Mouse (Mus musculus): ENCODE results near the gene Cd34. TPM values are rescaled to one million over a fixed set of nuclear protein-coding genes. Genes with fewer than 3 reads are reported as not detected.

The Cd34 gene
- polyA plus RNA-seq, 1 experiment from 2014 or later = 70.6 TPM

DNA sequence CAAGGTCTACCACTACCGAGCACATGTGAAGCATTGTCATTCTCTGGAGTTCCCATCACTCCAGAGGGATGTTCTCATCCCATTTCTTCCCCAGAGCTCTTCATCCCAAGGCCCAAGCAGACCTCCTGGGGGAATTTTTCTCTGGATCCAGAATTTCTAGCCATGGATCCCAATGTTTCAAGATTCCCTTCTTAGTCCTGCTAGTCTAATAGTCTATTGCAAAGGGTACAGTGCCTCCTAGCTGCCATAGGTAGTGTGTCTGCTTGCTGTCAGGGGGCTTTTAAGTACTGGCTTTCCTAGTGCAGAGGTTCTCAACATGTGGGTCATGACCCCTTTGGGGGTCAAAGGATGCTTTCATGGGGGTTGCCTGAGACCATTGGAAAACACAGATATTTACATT lies 14.3 kb downstream of the Cd34 start:
- H3K27ac ChIP-seq (ENCODE audit: low read length) = no peak overlapping the region
- H3K4me3 ChIP-seq (ENCODE audit: low read depth, low read length) = no peak overlapping the region
- no peaks in the 10 kb centered on the region for H3K4me1 ChIP-seq (ENCODE audit: control insufficient read depth, insufficient read depth, low read length)
- no peaks in the 10 kb centered on the region for H3K9me3 ChIP-seq (ENCODE audit: control insufficient read depth, low read depth, low read length)
- H3K4me2 ChIP-seq (replicated peaks; ENCODE audit: low read depth, low read length) = no peak overlapping the region
- H3K27me3 ChIP-seq (ENCODE audit: control insufficient read depth, insufficient read depth, low read length) = no peaks in the 10 kb centered on the region
- H3K9ac ChIP-seq (replicated peaks; ENCODE audit: low read depth, low read length) = no peak overlapping the region
- H3K36me3 ChIP-seq (ENCODE audit: control insufficient read depth, insufficient read depth, low read length) = no peaks in the 10 kb centered on the region
- WGBS = 90% methylated on average over 1 of the region's 1 CpGs
- ATAC-seq (ENCODE audit: insufficient number of reproducible peaks, insufficient read depth, low FRiP score, low read depth) = no peak

DNA sequence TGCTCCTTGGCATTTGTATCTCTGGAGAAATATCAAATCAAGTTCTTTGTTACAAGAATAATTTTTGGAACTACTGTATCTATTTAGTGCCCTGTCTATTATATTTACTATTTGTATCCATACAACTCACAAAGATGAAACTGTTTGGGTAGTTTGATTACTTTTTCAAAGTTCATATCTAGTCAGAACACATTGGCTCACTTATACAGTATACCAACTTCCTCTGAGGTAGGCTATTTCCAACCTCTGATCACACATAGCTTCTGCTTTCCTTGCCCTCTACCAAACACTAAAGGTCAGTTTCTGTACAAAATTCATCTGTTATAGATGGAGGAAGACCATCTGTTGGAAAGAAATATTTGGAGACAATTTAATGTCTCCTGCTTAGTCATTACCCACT lies 16.1 kb downstream of the Cd34 start:
- H3K27ac ChIP-seq (ENCODE audit: low read length) = no peak overlapping the region
- H3K36me3 ChIP-seq (ENCODE audit: control insufficient read depth, insufficient read depth, low read length) = no peaks in the 10 kb centered on the region
- no peaks in the 10 kb centered on the region for H3K27me3 ChIP-seq (ENCODE audit: control insufficient read depth, insufficient read depth, low read length)
- no peak for ATAC-seq (ENCODE audit: insufficient number of reproducible peaks, insufficient read depth, low FRiP score, low read depth)
- H3K9ac ChIP-seq (replicated peaks; ENCODE audit: low read depth, low read length) = no peak overlapping the region
- no peak overlapping the region for H3K4me2 ChIP-seq (replicated peaks; ENCODE audit: low read depth, low read length)
- H3K4me1 ChIP-seq (ENCODE audit: control insufficient read depth, insufficient read depth, low read length) = no peaks in the 10 kb centered on the region
- H3K4me3 ChIP-seq (ENCODE audit: low read depth, low read length) = no peak overlapping the region
- no peaks in the 10 kb centered on the region for H3K9me3 ChIP-seq (ENCODE audit: control insufficient read depth, low read depth, low read length)

DNA sequence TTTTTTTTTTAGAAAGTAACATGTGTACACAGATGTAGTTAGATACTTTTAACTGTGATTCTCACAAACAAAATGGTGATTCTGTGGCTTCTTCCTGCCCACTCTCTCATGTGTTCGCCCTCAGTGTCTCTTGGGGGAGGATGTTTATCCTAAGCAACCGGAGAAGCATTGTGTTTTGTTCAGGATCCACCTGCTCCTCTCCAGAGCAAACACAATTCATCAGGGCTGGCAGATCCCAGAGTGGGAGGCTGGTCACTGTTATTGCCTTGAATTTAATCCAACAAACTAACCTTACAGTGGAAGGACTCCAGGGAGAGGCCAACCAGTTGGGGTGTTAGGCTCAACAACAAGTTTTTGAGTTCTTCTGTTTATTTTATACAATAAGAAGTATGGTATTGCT lies 17.1 kb downstream of the Cd34 start:
- no peak for ATAC-seq (ENCODE audit: insufficient number of reproducible peaks, insufficient read depth, low FRiP score, low read depth)
- Histone ChIP-seq H3K27ac (ENCODE audit: low read length) (no peak overlapping the region), H3K4me3 (ENCODE audit: low read depth, low read length) (no peak overlapping the region), H3K9ac (replicated peaks; ENCODE audit: low read depth, low read length) (no peak overlapping the region), H3K4me1 (ENCODE audit: control insufficient read depth, insufficient read depth, low read length) (no peaks in the 10 kb centered on the region), H3K36me3 (ENCODE audit: control insufficient read depth, insufficient read depth, low read length) (no peaks in the 10 kb centered on the region), H3K27me3 (ENCODE audit: control insufficient read depth, insufficient read depth, low read length) (no peaks in the 10 kb centered on the region), H3K4me2 (replicated peaks; ENCODE audit: low read depth, low read length) (no peak overlapping the region), H3K9me3 (ENCODE audit: control insufficient read depth, low read depth, low read length) (no peaks in the 10 kb centered on the region)
- WGBS = 16% methylated on average over 2 of the region's 2 CpGs

DNA sequence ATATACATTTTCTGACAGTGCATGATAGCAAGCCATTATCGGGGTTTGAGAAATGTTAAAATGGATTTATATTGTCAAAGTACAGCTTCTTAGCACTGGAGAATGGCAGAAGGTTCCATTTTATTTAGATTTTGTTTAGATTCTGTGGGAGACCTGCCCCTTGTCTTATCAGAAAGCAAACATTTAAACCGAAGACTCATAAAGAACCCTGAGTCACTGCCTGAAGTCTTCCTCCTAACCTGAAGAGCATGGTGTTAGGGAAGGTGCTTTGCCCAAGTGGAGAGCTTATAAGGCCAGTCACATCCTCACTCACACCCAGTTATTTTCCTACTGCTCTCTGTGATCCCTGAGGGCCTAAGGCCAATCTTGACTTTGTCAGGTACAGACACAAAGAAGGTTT lies 18.4 kb downstream of the Cd34 start:
- WGBS = 58% methylated on average over 2 of the region's 2 CpGs

DNA sequence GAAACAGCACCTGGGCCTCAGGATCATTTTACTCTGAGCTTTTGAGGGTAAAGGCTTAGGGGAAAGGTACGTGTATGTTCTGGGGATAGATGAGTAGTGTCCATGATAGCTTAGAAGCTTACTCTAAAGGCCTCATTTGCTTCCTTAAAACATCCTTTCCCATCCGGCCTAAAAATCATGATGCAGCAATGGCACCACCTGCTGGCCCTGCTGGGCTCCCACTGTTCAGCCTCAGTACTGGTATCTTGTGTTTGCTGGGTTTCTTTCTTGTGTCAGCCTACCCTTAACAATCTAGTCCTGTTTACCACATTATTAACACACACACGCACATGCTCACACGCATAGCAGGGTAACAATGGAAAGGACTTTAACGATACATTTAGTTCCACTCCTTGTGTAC lies 23.6 kb downstream of the Cd34 start:
- no peaks in the 10 kb centered on the region for H3K36me3 ChIP-seq (ENCODE audit: control insufficient read depth, insufficient read depth, low read length)
- H3K9me3 ChIP-seq (ENCODE audit: control insufficient read depth, low read depth, low read length) = no peaks in the 10 kb centered on the region
- H3K4me3 ChIP-seq (ENCODE audit: low read depth, low read length) = no peak overlapping the region
- no peaks in the 10 kb centered on the region for H3K4me1 ChIP-seq (ENCODE audit: control insufficient read depth, insufficient read depth, low read length)
- H3K9ac ChIP-seq (replicated peaks; ENCODE audit: low read depth, low read length) = no peak overlapping the region
- 27% methylated on average over 5 of the region's 5 CpGs for WGBS
- no peaks in the 10 kb centered on the region for H3K27me3 ChIP-seq (ENCODE audit: control insufficient read depth, insufficient read depth, low read length)
- peak; percentile 53; the same call in 1 of the 2 replicates for ATAC-seq (ENCODE audit: insufficient number of reproducible peaks, insufficient read depth, low FRiP score, low read depth)
- no peak overlapping the region for H3K27ac ChIP-seq (ENCODE audit: low read length)
- no peak overlapping the region for H3K4me2 ChIP-seq (replicated peaks; ENCODE audit: low read depth, low read length)

More for the DNA sequence above, 18.4 kb downstream of the Cd34 start:
- H3K4me2 ChIP-seq (replicated peaks; ENCODE audit: low read depth, low read length) = no peak overlapping the region
- H3K27me3 ChIP-seq (ENCODE audit: control insufficient read depth, insufficient read depth, low read length) = no peaks in the 10 kb centered on the region
- H3K4me3 ChIP-seq (ENCODE audit: low read depth, low read length) = no peak overlapping the region
- H3K9me3 ChIP-seq (ENCODE audit: control insufficient read depth, low read depth, low read length) = no peaks in the 10 kb centered on the region
- H3K36me3 ChIP-seq (ENCODE audit: control insufficient read depth, insufficient read depth, low read length) = no peaks in the 10 kb centered on the region
- H3K27ac ChIP-seq (ENCODE audit: low read length) = no peak overlapping the region
- no peaks in the 10 kb centered on the region for H3K4me1 ChIP-seq (ENCODE audit: control insufficient read depth, insufficient read depth, low read length)
- ATAC-seq (ENCODE audit: insufficient number of reproducible peaks, insufficient read depth, low FRiP score, low read depth) = no peak
- no peak overlapping the region for H3K9ac ChIP-seq (replicated peaks; ENCODE audit: low read depth, low read length)

DNA sequence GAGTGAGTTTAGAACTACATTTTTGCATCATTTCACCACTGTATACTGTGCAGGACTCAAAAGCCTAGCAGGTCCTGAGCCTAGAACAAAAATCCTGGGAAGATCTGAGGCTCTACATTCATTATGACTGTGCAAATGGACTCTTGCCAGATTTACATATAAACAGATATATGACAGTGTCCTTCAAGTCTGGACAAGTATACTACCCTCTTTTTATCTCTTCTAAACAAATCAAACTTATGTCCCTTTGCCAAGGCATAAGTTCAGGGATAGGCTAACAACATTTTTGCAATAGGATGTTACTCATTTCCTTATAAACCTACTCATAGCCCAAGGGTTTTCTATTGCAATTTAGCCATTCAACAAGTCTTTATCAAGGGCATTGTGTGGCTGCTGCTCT lies 24.1 kb downstream of the Cd34 start:
- no peaks in the 10 kb centered on the region for H3K4me1 ChIP-seq (ENCODE audit: control insufficient read depth, insufficient read depth, low read length)
- H3K36me3 ChIP-seq (ENCODE audit: control insufficient read depth, insufficient read depth, low read length) = no peaks in the 10 kb centered on the region
- H3K9me3 ChIP-seq (ENCODE audit: control insufficient read depth, low read depth, low read length) = no peaks in the 10 kb centered on the region
- no peak overlapping the region for H3K4me2 ChIP-seq (replicated peaks; ENCODE audit: low read depth, low read length)
- no peak for ATAC-seq (ENCODE audit: insufficient number of reproducible peaks, insufficient read depth, low FRiP score, low read depth)
- no peaks in the 10 kb centered on the region for H3K27me3 ChIP-seq (ENCODE audit: control insufficient read depth, insufficient read depth, low read length)
- no peak overlapping the region for H3K27ac ChIP-seq (ENCODE audit: low read length)
- H3K9ac ChIP-seq (replicated peaks; ENCODE audit: low read depth, low read length) = no peak overlapping the region
- no peak overlapping the region for H3K4me3 ChIP-seq (ENCODE audit: low read depth, low read length)

DNA sequence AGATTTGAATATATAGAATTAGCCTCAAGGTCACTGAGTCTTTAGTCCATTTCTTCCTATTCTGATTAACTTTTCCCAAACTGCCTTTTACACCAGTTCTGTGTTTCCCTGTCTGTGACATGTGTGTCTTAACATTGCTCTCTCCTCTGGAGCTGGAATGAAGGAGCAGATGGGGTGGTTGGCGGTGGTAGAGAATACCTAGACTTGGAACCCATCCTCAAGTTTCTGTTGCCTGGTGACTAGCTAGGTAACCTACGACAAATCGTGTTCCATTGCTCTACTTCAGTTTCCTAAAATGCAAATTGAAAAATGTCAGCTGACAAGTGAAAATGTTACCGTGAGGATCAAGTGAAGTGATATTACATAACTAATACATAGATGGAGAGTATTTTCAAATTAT lies 33.4 kb downstream of the Cd34 start:
- WGBS = 90% methylated on average over 4 of the region's 4 CpGs

DNA sequence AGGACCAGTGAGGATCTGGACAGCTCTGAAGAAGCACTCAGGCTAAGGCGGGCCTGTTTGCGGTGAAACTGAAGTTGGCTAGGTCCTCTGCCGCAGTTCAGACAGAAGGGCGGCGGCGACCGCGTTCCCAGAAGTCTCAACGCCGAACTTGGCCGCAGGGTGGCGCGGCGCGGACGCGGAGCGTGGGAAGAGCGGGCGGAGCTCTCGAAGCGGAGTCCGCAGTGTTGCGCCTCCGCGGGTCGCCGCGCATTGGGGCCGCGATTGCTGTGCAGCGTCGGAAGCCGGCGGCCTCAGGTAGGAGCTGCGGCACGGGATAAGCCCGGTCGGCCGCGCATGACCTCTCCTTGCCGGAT lies 37.5 kb downstream of the Cd34 start:
- Histone ChIP-seq H3K36me3 (ENCODE audit: control insufficient read depth, insufficient read depth, low read length) (no peaks in the 10 kb centered on the region), H3K9ac (replicated peaks; ENCODE audit: low read depth, low read length) (peak overlapping the region; percentile 61), H3K27ac (ENCODE audit: low read length) (no peak overlapping the region; the same call in 1 of the 2 replicates), H3K27me3 (ENCODE audit: control insufficient read depth, insufficient read depth, low read length) (no peaks in the 10 kb centered on the region), H3K9me3 (ENCODE audit: control insufficient read depth, low read depth, low read length) (no peaks in the 10 kb centered on the region), H3K4me1 (ENCODE audit: control insufficient read depth, insufficient read depth, low read length) (peaks cover 3% of the 10 kb centered on the region; the same call in 1 of the 2 replicates), H3K4me3 (ENCODE audit: low read depth, low read length) (peak overlapping the region; percentile 66), H3K4me2 (replicated peaks; ENCODE audit: low read depth, low read length) (peak overlapping the region; percentile 93)
- peak; percentile 92 for ATAC-seq (ENCODE audit: insufficient number of reproducible peaks, insufficient read depth, low FRiP score, low read depth)
- 0% methylated on average over 42 of the region's 42 CpGs for WGBS

More for the DNA sequence above, 33.4 kb downstream of the Cd34 start:
- H3K4me1 ChIP-seq (ENCODE audit: control insufficient read depth, insufficient read depth, low read length) = peaks cover under 1% of the 10 kb centered on the region; the same call in 1 of the 2 replicates
- no peaks in the 10 kb centered on the region for H3K9me3 ChIP-seq (ENCODE audit: control insufficient read depth, low read depth, low read length)
- H3K36me3 ChIP-seq (ENCODE audit: control insufficient read depth, insufficient read depth, low read length) = no peaks in the 10 kb centered on the region
- H3K27ac ChIP-seq (ENCODE audit: low read length) = no peak overlapping the region
- H3K9ac ChIP-seq (replicated peaks; ENCODE audit: low read depth, low read length) = no peak overlapping the region
- no peak overlapping the region for H3K4me2 ChIP-seq (replicated peaks; ENCODE audit: low read depth, low read length)
- ATAC-seq (ENCODE audit: insufficient number of reproducible peaks, insufficient read depth, low FRiP score, low read depth) = no peak
- no peaks in the 10 kb centered on the region for H3K27me3 ChIP-seq (ENCODE audit: control insufficient read depth, insufficient read depth, low read length)
- H3K4me3 ChIP-seq (ENCODE audit: low read depth, low read length) = no peak overlapping the region

DNA sequence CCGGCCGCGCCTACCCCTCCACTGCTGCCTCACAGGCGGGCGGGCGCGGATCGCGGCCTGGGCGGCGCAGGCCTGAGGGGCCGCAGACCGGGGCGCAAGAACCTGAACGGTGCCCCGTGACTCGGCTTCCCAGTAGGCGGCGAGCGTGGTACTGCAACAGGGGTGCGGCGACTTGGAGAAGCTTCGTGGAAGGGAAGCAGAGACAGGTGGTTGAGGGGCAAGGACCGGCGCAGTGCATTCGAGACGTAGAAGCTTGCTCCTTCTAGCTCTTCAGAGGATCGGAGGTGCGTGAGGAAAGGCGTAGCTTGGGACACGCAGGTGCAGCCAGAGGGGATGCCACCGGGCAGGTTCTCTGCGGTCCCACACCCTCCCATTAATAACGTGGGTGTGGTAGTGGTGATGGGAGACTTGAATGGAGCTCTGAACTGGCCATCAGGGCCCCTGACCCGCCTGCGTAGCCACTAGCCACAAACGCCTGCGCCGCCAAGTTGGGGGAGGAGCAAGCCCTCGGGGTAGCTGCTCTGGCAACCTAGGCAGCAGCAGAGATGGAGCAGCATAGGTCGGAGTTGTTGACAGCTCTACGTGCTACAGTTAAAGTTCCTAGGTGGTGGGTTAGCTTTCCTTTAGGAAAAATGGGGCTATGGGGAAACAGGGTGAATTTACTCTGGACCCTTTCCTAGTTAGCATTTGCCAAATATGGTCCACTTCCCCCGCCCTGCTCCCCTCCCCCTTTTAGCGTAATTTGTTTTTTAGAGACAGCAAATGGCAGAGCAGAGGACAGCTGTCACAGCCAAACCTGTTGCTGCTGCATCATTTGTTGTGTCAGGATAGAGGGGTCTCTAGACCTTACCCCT lies 38.1 kb downstream of the Cd34 start:
- Histone ChIP-seq H3K27ac (ENCODE audit: low read length) (no peak overlapping the region; the same call in 1 of the 2 replicates), H3K9ac (replicated peaks; ENCODE audit: low read depth, low read length) (peak overlapping the region; percentile 61), H3K36me3 (ENCODE audit: control insufficient read depth, insufficient read depth, low read length) (no peaks in the 10 kb centered on the region), H3K9me3 (ENCODE audit: control insufficient read depth, low read depth, low read length) (no peaks in the 10 kb centered on the region), H3K4me2 (replicated peaks; ENCODE audit: low read depth, low read length) (peak overlapping the region; percentile 93), H3K4me1 (ENCODE audit: control insufficient read depth, insufficient read depth, low read length) (peaks cover 3% of the 10 kb centered on the region; the same call in 1 of the 2 replicates), H3K27me3 (ENCODE audit: control insufficient read depth, insufficient read depth, low read length) (no peaks in the 10 kb centered on the region), H3K4me3 (ENCODE audit: low read depth, low read length) (peak overlapping the region; percentile 66)
- WGBS = under 1% methylated on average over 44 of the region's 44 CpGs
- peak; percentile 92 for ATAC-seq (ENCODE audit: insufficient number of reproducible peaks, insufficient read depth, low FRiP score, low read depth)
